Mouse (Mus musculus): Measurements from ENCODE around the gene Cyp2c55. TPM values are rescaled to one million over a fixed set of nuclear protein-coding genes. Genes with fewer than 3 reads are reported as not detected.

The Cyp2c55 gene
- not detected for polyA plus RNA-seq (2012; fragmentation: generic; extraction: Trizol)
- long read RNA-seq, experiment 1, result 0 reads
- long read RNA-seq, experiment 2, result 0 reads

GRCm38 (mm10) chr19:39006715-39007114 lies at the start of gene Cyp2c55:
Cyp2c55 (plus strand) TSS chr19:39007019.
- H3K27me3 ChIP-seq (ENCODE audit: control insufficient read depth, insufficient read depth, insufficient read length), result no peaks in the 10 kb centered on the region
- no peaks in the 10 kb centered on the region for H3K79me3 ChIP-seq (ENCODE audit: low read depth)
- no peaks in the 10 kb centered on the region for H3K79me2 ChIP-seq (ENCODE audit: control insufficient read depth, insufficient read depth)
- no peaks in the 10 kb centered on the region for H3K36me3 ChIP-seq (ENCODE audit: control insufficient read depth, insufficient read depth)
- no peak within 1 kb of the TSS for H3K4me3 ChIP-seq (ENCODE audit: insufficient read depth, poor library complexity, severe bottlenecking)
- TF ChIP-seq FOSL1 (IDR thresholded peaks at IDR 0.05; ENCODE audit: insufficient read depth, low read length, poor library complexity, severe bottlenecking) (no peak), MYOD1 (IDR thresholded peaks at IDR 0.05; ENCODE audit: control insufficient read depth, insufficient read length, low read depth) (no peak), MYOG (IDR thresholded peaks at IDR 0.05; ENCODE audit: control insufficient read depth, extremely low read depth, insufficient read length) (no peak), USF1 (IDR thresholded peaks at IDR 0.05; ENCODE audit: low read depth) (no peak)
- no peak within 1 kb of the TSS for H3ac ChIP-seq (ENCODE audit: control insufficient read depth, insufficient read length, low read depth)

- Histone ChIP-seq H3ac (ENCODE audit: control insufficient read depth, insufficient read length, low read depth) (no peak overlapping the region), H3K36me3 (ENCODE audit: control insufficient read depth, insufficient read depth) (peaks cover 68% of the 10 kb centered on the region), H3K4me3 (ENCODE audit: insufficient read depth, poor library complexity, severe bottlenecking) (no peak overlapping the region), H3K79me3 (ENCODE audit: low read depth) (no peaks in the 10 kb centered on the region), H3K79me2 (ENCODE audit: control insufficient read depth, insufficient read depth) (no peaks in the 10 kb centered on the region), H3K27me3 (ENCODE audit: control insufficient read depth, insufficient read depth, insufficient read length) (no peaks in the 10 kb centered on the region)
- TF ChIP-seq USF1 (IDR thresholded peaks at IDR 0.05; ENCODE audit: low read depth) (no peak), MYOD1 (IDR thresholded peaks at IDR 0.05; ENCODE audit: control insufficient read depth, insufficient read length, low read depth) (no peak), MYOG (IDR thresholded peaks at IDR 0.05; ENCODE audit: control insufficient read depth, extremely low read depth, insufficient read length) (no peak), CEBPB (IDR thresholded peaks at IDR 0.05; ENCODE audit: low read depth) (peak; percentile 39), CTCF (IDR thresholded peaks at IDR 0.05; ENCODE audit: control insufficient read depth, insufficient read depth, insufficient read length) (no peak)
These were observed 36.1 kb upstream of the Cyp2c55 start for GRCm38 (mm10) chr19:38970741-38971140.

- Histone ChIP-seq H3K4me3 (ENCODE audit: insufficient read depth, poor library complexity, severe bottlenecking) (no peak overlapping the region), H3K27me3 (ENCODE audit: control insufficient read depth, insufficient read depth, insufficient read length) (no peaks in the 10 kb centered on the region), H3ac (ENCODE audit: control insufficient read depth, insufficient read length, low read depth) (no peak overlapping the region), H3K79me2 (ENCODE audit: control insufficient read depth, insufficient read depth) (no peaks in the 10 kb centered on the region), H3K36me3 (ENCODE audit: control insufficient read depth, insufficient read depth) (peaks cover 49% of the 10 kb centered on the region), H3K79me3 (ENCODE audit: low read depth) (no peaks in the 10 kb centered on the region)
- no peak for TF ChIP-seq MYOG (IDR thresholded peaks at IDR 0.05; ENCODE audit: control insufficient read depth, extremely low read depth, insufficient read length)
- no peak for TF ChIP-seq MYOD1 (IDR thresholded peaks at IDR 0.05; ENCODE audit: control insufficient read depth, insufficient read length, low read depth)
- TF ChIP-seq MAX (IDR thresholded peaks at IDR 0.05), result no peak
- no peak for TF ChIP-seq FOSL1 (IDR thresholded peaks at IDR 0.05; ENCODE audit: insufficient read depth, low read length, poor library complexity, severe bottlenecking)
- no peak for TF ChIP-seq CEBPB (IDR thresholded peaks at IDR 0.05; ENCODE audit: low read depth)
- TF ChIP-seq CTCF (IDR thresholded peaks at IDR 0.05; ENCODE audit: control insufficient read depth, insufficient read depth, insufficient read length), result no peak
- TF ChIP-seq USF1 (IDR thresholded peaks at IDR 0.05; ENCODE audit: low read depth), result no peak
These were observed 34.2 kb upstream of the Cyp2c55 start for GRCm38 (mm10) chr19:38972581-38972980.

GRCm38 (mm10) chr19:38973666-38974065 lies 33.2 kb upstream of the Cyp2c55 start:
- no peaks in the 10 kb centered on the region for H3K27me3 ChIP-seq (ENCODE audit: control insufficient read depth, insufficient read depth, insufficient read length)
- H3K79me2 ChIP-seq (ENCODE audit: control insufficient read depth, insufficient read depth), result no peaks in the 10 kb centered on the region
- H3ac ChIP-seq (ENCODE audit: control insufficient read depth, insufficient read length, low read depth), result no peak overlapping the region
- TF ChIP-seq MYOD1 (IDR thresholded peaks at IDR 0.05; ENCODE audit: control insufficient read depth, insufficient read length, low read depth) (no peak), CTCF (IDR thresholded peaks at IDR 0.05; ENCODE audit: control insufficient read depth, insufficient read depth, insufficient read length) (no peak), FOSL1 (IDR thresholded peaks at IDR 0.05; ENCODE audit: insufficient read depth, low read length, poor library complexity, severe bottlenecking) (no peak), USF1 (IDR thresholded peaks at IDR 0.05; ENCODE audit: low read depth) (no peak), CEBPB (IDR thresholded peaks at IDR 0.05; ENCODE audit: low read depth) (no peak)
- H3K79me3 ChIP-seq (ENCODE audit: low read depth), result no peaks in the 10 kb centered on the region
- no peak overlapping the region for H3K4me3 ChIP-seq (ENCODE audit: insufficient read depth, poor library complexity, severe bottlenecking)
- H3K36me3 ChIP-seq (ENCODE audit: control insufficient read depth, insufficient read depth), result peaks cover 39% of the 10 kb centered on the region

- TF ChIP-seq CTCF (IDR thresholded peaks at IDR 0.05; ENCODE audit: control insufficient read depth, insufficient read depth, insufficient read length) (no peak), CEBPB (IDR thresholded peaks at IDR 0.05; ENCODE audit: low read depth) (no peak), MAX (IDR thresholded peaks at IDR 0.05) (no peak), MYOG (IDR thresholded peaks at IDR 0.05; ENCODE audit: control insufficient read depth, extremely low read depth, insufficient read length) (no peak), FOSL1 (IDR thresholded peaks at IDR 0.05; ENCODE audit: insufficient read depth, low read length, poor library complexity, severe bottlenecking) (no peak), MYOD1 (IDR thresholded peaks at IDR 0.05; ENCODE audit: control insufficient read depth, insufficient read length, low read depth) (no peak)
- Histone ChIP-seq H3K4me3 (ENCODE audit: insufficient read depth, poor library complexity, severe bottlenecking) (no peak overlapping the region), H3K79me2 (ENCODE audit: control insufficient read depth, insufficient read depth) (no peaks in the 10 kb centered on the region), H3ac (ENCODE audit: control insufficient read depth, insufficient read length, low read depth) (no peak overlapping the region), H3K27me3 (ENCODE audit: control insufficient read depth, insufficient read depth, insufficient read length) (no peaks in the 10 kb centered on the region), H3K36me3 (ENCODE audit: control insufficient read depth, insufficient read depth) (peaks cover 13% of the 10 kb centered on the region), H3K79me3 (ENCODE audit: low read depth) (no peaks in the 10 kb centered on the region)
These were observed 30.6 kb upstream of the Cyp2c55 start for GRCm38 (mm10) chr19:38976269-38976668.

- Histone ChIP-seq H3K36me3 (ENCODE audit: control insufficient read depth, insufficient read depth) (no peaks in the 10 kb centered on the region), H3K4me3 (ENCODE audit: insufficient read depth, poor library complexity, severe bottlenecking) (no peak overlapping the region), H3K27me3 (ENCODE audit: control insufficient read depth, insufficient read depth, insufficient read length) (no peaks in the 10 kb centered on the region), H3ac (ENCODE audit: control insufficient read depth, insufficient read length, low read depth) (no peak overlapping the region), H3K79me3 (ENCODE audit: low read depth) (no peaks in the 10 kb centered on the region), H3K79me2 (ENCODE audit: control insufficient read depth, insufficient read depth) (no peaks in the 10 kb centered on the region)
- TF ChIP-seq CEBPB (IDR thresholded peaks at IDR 0.05; ENCODE audit: low read depth), result no peak
- peak; percentile 25 for TF ChIP-seq CTCF (IDR thresholded peaks at IDR 0.05; ENCODE audit: control insufficient read depth, insufficient read depth, insufficient read length)
These were observed 24.9 kb upstream of the Cyp2c55 start for GRCm38 (mm10) chr19:38981966-38982365.

All from C2C12 (cell line).